Mouse (Mus musculus) kidney, adult 8-10 months (tissue): ENCODE results near the gene Mrpl52.

Source experiments
- DNase-seq, 2 experiments: peaks; one replicate each; pipeline ENCODE4 v3.0.0; 2022

Gene Mrpl52

DNA sequence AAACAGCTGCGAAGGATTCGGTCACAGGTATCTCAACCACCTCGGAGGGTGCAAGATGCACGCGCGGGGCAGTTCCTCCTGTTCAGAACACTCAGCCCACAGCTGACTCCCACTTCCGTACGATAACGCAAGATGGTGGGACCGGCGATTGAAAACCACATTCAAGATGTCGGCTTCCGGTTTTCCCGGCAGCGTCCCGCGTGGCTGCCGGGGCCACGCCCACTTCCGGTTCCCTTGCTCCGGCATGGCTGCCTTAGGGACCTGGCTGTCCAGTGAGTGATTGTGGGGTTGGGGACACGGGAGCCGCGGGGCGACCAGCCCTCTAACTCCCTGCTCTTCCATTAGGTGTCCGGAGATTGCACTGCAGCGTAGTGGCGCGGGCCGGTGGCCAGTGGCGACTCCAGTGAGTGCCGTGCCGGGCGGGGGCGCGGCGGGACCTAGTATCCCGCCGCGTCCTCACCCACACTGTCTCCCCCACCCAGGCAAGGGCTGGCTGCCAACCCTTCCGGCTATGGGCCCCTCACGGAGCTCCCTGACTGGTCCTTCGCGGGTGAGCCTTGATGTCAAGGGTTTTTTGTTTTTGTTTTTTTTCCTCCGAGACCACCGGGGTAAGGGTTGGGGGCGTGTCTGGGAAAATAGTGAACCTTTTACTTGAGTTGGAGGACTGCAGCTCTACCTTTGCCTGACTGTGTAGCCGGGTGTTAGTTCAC is at the start of gene Mrpl52:
TSS of gene Mrpl52 (plus strand) at position 221 of the 710 bp plus-strand sequence.
- DNase-seq: peak; percentile 92 to 94

DNA sequence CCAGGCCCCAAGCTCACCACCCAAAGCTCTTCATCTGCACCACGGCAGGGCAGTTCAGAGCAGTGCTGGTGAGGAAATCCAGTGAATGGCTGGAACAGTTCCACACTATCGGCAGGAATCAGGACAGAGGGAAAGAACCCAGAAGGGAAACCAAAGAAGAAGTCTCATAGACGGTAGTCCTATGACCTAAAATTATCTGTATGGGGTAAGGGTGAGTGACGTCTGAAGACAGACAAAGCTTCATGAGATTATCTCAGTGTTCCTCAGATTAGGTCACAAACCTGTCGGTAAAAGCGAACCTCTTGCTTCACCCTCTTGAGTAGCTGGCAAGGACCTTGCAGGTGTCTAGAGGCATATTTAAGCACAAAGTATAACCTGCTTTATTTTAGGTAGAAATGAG is 49.5 kb upstream of the Mrpl52 start:
- DNase-seq: no peak

DNA sequence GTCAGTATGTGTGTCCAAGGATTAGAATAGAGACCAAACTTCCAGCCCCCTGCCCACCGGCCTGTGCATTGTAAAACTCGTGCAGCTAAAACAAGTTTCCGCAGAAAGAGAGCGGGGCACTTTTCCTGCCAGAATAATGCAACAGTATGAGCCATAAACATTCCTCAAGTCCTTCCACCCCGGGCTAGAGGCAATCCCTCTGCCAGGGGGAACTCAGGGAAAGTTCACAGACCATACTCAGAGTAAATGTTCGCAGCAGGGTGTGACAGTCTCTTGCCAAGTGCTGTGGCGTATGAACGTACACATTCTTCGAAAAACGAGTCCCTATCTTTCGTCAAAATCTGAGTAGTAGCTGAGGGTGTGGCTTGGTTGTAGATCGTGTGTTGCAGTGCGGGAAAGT is 47.1 kb upstream of the Mrpl52 start:
- DNase-seq: no peak

DNA sequence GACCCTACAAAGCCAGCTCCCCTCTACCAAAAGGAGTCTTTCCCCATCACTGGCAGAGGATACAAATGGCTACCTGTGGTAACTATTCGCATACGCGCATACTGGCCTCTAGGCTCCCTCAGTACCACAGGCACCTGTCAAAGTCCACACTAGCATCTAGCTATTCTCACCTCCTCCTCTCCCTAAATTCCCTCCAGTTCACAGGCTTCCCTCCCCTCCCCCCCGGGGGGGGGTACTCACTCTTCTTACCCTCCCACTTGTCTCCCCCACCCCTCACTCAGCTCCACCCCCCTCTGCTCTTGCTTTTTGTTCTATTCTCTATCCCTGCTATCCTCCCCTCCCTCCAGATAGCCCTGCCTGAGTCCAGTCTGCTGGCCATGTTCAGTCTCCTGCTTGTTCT is 46.1 kb upstream of the Mrpl52 start:
- DNase-seq: no peak

DNA sequence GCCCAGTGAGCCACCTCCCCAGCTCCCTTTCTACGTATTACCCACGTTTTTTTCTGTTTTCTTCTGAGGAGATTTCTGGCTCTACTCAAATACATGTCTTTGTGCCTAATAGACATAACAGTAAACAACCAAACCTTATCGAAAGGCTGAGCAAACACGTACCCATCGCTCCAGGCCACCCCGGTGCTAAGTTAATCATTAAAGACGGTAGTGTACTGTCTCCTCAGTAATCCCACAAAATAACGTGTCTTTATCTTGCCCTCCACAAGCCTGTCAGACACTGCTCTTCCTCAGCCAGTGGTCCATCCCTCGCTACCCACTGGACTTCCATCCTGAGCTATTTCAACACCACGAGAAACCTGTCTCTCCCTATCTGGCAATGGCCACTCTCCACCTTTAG is 44.9 kb upstream of the Mrpl52 start:
- DNase-seq: peak; percentile 56 to 68

DNA sequence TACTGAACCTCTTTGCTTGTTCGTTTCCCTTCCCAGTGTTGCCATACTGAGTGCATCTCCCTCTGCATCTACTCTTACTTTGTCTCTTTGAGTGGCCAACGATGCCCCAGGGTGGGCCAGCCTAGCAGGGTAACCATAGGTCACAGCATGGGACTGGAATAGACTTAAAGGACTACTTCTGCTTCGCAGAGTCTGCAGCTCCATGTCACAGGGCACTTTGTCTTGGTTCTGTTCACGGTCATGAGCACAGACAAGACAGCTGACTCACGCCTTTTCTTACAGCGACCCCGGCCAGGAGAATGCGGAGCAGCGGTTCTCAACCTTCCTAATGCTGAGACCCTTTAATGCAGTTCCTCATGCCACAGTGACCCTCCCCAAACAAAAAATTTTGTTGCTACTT is 44.1 kb upstream of the Mrpl52 start:
- DNase-seq: no peak

DNA sequence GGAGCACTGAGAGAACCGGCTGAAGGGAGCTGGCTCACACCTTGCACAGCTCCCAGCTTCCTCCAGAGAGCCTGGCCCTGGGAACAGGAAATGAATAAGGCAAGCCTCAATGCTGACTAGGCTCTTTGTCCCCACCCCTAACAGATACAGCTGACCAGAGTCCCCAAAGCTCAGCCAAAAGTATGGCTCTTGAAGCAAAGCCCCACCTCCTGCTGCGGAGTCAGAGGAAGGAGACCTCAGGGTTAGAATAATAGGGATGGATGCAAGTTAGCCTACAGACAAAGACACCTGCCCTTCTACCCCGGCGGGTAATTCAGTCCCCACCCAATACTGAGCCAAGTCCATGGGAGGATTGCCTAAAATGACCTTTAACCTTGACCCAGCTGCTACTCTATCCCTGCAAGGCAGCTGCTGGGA is 43.3 kb upstream of the Mrpl52 start:
- DNase-seq: peak; percentile 52 to 62

DNA sequence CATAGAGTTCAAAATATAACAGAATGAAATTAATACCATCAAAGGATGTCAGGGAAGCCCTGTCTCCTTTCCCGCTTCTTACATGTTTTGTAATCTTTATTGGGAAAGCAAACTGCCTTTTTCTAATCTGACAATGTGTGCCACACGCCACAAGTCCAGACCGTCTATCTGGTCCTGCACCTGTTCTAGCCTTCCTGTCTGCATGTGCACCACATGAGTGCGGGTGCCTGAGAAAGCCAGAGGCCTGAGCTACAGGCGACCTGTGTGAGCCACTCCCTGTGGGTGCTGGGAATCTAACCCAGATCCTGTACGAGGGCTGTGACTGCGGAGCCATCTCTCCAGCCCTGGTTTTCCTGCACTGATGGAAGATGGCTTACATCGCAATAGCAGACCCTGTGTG is 42.3 kb upstream of the Mrpl52 start:
- no peak for DNase-seq

DNA sequence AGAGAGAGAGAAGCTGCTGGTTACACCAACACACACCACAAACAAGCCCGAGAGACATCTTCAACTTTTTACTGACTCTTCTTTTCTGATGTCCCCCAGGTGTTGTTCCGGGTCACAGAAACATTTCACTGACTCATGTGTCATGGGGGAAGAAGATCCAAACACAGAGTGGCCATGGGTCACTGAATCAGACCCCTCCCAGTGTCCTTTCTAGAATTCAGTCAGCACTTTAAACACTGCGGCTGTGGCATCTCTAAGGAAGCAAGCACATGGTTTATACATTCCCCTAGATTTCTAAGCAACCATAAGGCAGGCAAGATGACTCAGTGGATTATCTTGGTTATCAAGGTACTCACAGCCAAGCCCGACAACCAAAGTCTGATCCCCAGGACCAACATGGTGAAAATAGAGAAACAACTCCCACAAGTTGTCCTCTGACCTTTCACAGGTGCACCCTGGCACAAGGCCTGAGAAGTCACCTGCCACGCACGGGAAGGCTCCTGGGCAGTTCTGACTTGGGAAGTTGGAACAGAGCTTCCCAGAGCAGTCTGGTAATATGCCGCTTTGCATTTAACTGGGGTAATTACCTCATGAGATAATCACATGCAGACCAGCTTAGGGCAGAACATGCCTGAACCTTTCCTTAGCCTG is 40.6 kb upstream of the Mrpl52 start:
- DNase-seq: peak; percentile 73

DNA sequence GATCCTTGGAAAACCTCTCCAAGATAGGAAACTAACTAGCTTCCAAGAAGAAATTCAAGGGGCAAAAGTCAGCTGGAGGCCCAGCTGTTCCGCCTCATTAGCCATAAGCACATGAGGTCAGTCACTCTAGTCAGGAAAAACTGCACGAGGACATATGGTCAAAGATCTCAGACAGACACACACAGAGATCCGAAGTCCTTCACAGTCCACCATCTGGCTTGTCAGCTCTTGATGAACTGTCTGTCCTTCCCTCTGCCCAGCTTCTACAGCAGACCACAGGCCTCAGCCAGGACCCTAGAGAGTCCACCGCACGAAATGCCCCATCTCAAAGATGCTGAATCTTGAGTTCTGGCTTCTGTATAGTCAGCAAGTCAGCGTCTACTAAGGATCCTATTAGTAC is 39.2 kb upstream of the Mrpl52 start:
- DNase-seq: peak; percentile 88 to 90

DNA sequence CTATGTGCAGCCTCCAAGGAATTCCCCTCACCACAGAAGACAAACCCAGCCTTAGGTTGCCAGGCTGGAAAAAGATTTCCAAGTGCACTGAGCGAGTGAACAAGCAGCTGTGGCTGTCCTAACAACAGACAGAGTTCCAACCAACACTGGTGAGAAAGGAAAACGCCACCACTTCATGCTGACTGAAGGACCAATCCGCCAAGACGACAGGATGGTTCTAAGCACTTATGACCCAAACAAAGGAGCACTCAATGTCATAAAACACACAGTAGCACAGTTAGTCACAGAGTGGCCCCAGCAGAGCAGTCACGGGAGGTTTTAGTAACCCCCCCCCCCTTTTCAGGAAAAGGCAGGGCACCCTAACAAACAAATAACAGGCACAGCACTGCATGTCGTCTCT is 35.9 kb upstream of the Mrpl52 start:
- DNase-seq: no peak

DNA sequence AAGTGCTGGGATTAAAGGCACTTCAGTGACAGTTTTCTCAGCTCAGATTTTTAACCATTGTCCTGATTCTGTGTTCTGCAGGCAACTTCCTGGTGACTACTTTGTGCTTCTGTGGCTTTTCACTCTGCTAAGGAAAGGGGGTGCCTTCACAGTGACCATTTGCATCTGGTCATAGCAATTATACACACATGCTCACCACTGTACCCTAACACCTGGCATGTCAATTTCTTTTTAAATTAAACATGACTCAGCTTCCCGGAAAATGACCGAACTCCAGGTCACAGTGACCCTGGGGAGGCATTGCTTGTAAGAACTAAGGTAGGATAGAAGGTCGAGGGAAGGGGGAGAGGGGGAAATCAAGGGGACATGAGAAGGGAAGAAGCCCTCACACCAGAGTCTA is 32.9 kb upstream of the Mrpl52 start:
- no peak for DNase-seq

DNA sequence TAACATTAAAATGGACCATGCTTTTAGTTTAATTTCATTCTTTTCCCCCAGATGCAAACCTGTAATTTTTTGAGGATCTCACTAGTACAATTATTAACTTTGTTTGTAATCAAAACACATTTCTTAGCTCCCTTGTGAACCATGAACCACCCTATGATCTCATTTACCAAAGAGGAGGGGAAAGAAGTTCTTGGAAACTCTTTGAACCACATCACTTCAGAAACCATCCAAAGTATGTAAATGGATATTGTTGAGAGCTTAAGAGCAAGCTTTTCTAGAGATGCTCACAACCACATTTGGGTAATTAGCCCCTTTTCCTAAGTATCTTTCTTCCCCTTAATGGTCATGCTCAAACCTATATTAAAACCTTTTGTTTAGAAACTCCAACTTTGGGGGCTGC is 32.4 kb upstream of the Mrpl52 start:
- no peak for DNase-seq

DNA sequence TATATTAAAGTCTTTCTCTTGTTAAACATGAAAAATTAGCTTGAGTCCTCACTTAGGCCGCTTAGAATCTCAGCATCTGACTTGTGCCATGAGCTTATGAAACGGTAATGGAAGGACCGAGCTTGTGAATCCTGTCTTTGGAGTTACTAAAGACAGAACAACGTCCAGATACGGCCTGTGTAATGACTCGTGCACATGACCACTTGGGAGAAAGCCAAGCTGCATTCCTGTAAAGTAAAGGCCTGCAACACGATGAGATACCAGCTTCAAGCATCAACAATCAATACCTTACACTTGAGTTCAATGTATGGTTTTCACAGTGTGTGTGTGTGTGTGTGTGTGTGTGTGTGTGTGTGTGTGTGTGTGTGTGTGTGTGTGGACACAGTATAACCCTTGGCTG is 30.0 kb upstream of the Mrpl52 start:
- DNase-seq: no peak

DNA sequence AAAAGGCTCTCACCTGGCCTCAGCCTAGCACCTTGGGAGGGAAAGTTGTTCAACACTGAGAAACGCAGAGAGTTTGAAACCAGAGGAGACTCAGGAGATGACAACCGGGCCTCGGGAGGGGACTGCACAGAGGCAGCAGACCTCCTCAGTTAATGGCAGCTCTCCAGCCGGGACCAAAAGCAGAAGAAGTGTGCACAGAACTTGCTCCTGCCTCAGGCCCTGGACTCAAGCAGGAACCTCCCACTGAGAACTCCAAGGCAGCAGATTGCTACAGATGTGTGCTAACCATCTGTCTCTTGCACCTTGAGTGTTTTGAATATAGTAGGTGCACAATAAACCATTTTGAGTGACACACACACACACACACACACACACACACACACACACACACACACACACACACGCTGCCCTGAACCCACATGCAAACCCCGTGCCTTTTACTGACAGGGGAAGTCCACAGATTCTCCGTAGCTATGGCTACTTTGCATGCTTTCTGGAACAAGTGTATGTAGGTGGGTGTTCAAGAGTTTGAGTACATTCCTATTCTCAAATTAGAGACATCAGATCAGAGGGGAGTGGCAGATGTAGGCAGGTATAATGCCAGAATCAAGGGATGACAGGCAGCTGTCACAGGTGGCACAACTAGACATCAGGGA is 28.7 kb upstream of the Mrpl52 start:
- DNase-seq: no peak

DNA sequence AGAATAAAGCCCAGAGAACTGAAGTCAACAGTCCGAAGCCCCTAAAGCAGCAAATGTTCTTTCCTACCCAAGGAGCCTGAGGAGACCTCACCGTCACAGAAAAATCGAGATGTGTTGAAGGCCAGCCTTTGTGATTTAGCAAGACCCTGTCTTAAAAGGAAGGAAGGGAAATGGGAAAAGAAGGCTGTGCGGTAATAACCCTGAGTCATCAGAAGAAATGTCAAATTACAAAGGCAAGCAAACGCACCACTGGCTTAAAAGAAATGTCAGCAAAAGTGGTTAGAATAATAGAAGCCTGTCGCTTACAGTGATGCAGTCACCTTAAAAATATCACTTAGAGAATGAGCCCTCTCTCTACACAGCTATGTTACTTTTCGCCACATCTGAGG is 28.2 kb upstream of the Mrpl52 start:
- DNase-seq: no peak

DNA sequence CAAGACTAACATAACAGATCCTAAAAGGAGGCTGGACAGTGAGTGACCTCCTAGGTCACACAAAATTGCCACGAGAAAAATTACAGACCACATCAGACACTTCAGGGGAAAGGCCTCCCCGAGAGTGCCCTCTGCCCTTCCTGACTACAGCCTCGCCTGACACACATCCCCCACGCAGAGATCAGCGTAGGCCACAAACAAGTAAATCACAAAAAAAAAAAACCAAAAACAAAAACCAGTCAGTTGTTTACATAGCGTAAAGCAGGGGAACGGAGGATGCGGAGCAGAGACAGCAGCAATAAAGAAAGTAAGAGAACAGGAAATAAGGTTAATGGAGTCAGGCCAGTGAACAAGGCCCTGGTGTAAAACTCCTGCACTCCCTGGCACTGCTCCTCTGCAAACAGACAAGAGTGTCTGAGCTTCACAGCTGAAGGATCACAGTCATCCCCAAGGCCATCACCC is 27.8 kb upstream of the Mrpl52 start:
- peak; percentile 73 to 76 for DNase-seq

DNA sequence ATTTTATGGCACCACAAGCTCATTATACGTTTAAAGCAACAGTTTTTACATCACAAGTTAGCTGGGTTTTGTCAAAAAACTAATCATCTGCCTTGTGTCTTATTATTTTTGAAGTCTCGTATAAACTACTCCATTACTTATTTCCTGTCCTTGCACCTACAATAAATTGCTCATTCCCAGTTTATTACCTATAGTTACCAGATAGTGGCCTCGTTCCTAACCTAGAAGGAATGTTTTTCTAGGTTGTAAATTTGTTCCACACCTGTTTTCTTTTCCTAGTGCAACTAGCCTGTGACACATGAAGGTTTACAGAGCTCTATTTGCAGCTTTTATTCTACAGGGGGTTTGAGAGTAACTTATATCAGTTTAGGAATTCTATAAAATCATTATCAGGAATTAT is 25.0 kb upstream of the Mrpl52 start:
- DNase-seq: no peak

DNA sequence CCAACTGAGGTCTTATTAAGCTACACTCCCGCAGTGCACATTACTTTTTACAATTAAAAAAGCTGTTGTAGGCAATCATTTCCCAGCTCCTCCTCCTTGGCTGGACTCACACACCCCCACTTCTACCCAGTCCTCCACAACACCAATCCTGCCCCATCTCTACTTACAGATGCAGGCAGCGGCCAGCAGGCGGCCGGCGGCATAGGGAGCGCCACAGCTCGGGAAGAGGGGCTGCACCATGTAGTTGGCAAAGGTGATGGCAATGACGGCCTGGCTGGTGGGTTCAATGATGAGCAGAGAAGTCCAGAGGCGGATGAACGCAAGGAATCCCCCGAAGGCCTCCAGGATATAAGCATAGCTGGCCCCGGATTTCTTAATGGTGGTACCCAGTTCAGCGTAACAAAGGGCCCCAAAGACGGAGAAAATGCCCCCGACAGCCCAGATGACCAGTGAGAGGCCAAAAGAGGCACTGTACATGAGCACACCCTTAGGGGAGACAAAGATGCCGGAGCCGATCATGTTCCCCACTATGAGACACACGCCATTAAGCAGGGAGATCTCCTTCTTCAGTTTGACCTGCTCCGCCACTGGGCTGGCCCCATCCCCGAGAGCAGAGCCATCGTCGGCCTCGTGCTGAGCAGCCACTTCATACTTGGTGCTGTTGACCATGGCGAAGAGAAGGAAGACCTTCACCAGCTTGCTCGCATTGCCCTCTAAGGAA is 18.2 kb upstream of the Mrpl52 start:
- DNase-seq: peak in 1 of 2 experiments; percentile 70

DNA sequence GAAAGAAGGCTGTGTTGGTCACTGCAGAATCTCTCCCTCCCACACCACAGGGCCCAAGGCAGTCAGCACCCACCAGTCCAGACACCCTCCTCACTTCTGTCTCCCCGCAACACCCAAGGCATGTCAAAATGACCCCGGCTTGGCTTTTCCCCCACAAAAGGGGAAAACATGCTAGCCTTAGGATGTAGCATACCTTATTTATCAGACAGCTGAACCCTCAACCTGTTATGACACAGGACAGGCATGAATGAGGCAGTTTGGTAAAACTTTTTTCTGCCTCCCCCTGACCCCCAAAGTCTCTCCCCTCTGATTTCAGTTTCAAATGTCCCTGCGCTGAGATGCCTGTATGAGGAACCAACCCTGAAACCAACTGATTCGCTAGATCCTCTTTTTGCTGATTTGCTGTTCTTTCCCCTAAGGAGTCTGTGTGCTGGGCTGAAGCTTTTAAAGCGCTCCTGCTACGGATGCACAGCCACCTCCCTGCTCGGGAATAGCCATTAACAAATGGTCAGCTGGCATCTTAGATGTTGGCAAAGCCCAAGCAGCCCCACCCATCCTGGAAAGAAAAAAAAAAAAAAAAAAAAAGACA is 17.6 kb upstream of the Mrpl52 start:
- no peak for DNase-seq

DNA sequence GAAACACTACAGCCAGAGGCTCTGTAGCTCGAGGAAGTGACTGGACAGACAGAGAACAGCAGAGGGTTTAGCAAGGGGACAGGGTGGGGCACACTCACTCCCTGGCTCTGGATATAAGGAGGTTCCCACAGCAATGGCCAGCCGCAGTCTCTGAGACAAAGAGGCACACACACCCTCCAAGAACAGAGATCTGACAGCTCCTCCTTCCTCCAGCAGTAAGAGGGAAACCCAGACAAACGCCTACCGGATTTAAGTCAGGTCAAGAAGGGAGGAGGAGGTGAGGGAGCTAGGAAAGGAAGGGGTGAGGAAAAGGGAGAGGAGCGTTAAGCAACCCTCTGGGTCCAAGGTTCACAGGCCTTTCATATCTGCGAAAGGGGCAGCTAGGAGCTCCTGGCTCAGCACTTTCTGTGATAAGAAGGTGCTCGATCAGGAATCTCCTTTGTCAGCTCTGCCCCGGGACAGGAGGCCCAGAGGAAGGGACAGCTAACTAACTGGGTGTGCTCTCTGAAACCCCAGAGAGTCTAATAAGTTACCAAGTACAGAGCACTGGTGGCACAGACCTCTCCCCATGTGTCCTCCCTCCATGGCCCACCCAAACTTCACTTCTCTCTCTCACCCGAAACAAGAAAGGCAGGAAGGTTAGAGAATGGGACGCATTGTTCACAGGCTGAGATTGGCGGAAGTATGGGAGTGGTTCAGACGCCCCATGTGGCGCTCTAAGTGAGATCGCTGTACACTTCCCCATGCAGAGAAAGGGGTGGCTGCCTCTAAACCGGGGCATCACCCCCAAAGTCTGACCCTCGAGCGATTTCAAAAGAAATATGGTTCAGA is 16.5 kb upstream of the Mrpl52 start:
- DNase-seq: peak; percentile 71 to 82

DNA sequence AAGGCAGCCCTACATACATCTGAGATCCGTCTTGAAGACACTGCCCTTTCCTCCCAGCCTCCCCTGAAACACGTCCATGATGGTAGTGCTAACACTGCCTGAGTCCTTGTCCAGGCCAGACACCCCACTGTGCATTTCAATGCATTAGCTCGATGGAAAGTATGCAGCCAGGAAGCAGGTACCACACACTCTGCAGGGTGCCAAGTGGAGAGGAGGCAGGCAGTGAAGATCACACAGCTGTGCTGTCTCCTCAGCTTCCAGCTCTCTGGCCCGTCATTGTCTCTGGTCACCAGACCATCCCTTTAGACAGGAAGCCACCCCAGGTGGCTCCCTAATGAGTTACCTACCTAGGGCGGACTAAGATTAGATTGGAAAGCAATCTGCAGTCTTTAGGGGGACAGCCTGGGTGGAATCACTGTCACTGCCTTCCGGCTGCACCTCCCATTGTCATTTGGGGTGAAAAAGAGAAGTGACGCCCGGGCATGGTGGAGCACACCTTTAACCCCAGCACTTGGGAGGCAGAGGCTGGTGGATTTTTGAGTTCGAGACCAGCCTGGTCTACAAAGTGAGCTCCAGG is 14.6 kb upstream of the Mrpl52 start:
- no peak for DNase-seq
